Mouse (Mus musculus) small intestine, adult 2 months (tissue): ENCODE data around the gene Prkci.

Experiments
- CTCF ChIP-seq: fragments of 200-500 bp; IDR thresholded peaks from 2 replicates; pipeline ENCODE4 v1.5.1; 2012; ENCODE audit warnings: low read depth, mild to moderate bottlenecking, control low read depth, inconsistent platforms, low read length, moderate library complexity, mixed read lengths; ENCODE audit not compliant: insufficient replicate concordance, insufficient read length; ENCODE audit errors: extremely low read depth
- POLR2A ChIP-seq: fragments of 200-500 bp; IDR thresholded peaks from 2 replicates; pipeline ENCODE4 v1.6.1; 2012; ENCODE audit warnings: low read depth, mild to moderate bottlenecking, control low read depth, inconsistent platforms, low read length, moderate library complexity

DNA sequence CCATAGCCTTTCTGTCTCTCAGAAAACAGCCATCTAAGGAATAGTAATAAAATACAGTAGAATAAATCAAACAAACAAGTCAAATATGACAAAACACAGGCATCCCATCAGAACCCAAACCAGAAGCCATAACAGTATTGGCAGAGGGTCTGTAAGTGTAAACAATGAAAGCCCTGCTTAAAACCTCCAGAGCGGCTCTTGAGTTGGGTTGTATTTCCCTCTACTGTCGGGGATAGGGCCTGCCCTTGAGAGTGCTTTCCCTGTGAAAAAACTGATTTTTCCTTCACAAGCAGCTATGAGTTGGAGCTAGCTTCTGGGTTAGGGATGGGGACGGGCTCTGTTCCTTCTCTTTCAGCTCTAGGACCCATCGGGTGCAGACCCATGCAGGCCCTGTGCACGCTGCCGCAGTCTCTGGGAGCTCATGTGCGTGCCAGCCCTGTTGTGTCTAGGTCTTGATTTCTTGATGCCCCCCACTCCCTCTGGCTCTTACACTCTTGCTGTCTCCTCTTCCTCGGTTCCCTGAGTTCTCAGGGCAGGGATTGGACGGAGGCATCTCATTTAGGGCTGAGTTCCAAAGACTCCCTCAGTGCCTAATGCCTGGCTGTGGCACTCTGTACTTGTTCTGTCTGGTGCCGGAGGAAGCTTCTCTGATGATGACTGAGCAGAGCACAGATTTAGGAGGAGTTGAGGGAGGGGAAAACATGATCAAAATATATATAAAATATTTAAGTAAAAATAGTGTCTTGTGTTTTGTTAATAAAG is 20.3 kb downstream of the Prkci start:
- TF ChIP-seq CTCF: no peak
- no peak for TF ChIP-seq POLR2A
